Mouse (Mus musculus) spleen, adult 10 weeks (tissue): ENCODE data around the gene Rad50. TPM values are rescaled to one million over a fixed set of nuclear protein-coding genes. Genes with fewer than 3 reads are reported as not detected.

ENCODE experiments used
- polyA plus RNA-seq: library from polyadenylated mRNA; stranded (reverse); fragments of 350-450 nt; fragmentation: Illumina TruSeq; extraction: RNeasy Lipid Tissue Mini Kit (QIAGEN cat#74804); gene quantifications from one replicate; pipeline ENCODE4 v1.2.3, GENCODE M21; 2015; ENCODE audit warnings: low replicate concordance; ENCODE audit not compliant: insufficient read depth

The Rad50 gene
- 28.0 TPM for polyA plus RNA-seq

DNA sequence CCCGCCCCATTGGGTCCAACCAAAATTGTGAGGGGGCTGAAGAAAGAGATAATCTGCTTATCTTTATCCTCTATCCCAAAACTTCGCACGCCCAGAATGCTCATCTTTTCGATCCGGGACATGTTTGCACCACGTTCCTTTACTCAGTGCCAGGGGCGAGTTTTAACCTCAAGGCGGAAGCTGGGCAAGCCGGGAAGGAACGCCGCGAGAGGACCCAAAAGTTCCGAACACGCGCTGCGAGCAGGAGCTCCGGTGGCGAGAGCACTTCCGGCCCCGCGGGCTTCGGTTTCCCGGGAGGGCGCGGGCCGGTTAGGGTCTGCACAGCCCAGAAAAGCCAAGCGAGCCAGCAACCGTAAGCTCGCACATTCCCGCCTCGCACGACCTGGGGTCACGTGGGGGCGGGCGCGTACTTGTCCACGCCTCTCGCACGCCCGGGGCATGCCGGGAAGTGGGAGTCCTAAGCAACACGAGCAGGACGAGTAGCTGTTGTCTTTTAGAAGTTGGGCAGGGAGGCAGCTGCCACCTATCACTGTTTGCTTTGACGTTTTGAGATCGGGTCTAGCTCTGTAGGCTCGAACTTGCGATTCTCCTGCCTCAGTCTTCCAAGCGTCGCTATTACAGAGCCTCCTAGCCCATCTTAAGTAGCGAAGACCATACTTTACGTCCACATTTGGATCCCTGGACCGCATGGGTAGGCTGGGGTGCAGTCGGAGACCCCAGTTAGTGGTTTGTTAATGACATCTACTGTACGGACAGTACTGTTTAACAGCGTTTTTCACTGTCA is at the start of gene Rad50:
Gene Rad50 (minus strand): TSS at position 386 of the 784 bp plus-strand sequence.

DNA sequence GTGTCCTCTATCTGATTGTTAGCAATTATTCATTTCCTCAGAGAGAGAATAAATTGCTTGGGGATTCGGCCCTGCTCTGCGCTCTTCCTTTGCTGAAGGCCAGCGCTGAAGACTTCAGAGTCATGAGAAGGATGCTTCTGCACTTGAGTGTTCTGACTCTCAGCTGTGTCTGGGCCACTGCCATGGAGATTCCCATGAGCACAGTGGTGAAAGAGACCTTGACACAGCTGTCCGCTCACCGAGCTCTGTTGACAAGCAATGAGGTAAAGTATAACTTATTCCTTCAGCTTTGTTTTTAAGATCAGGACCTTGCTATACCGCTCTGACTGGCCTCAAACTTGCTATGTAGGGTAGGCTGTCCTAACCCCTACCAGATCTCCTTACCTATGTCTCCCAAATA is 13.6 kb upstream of the Rad50 start, which contains the start of gene Il5:
Gene Il5 (plus strand): TSS at position 80 of the 400 bp plus-strand sequence.

DNA sequence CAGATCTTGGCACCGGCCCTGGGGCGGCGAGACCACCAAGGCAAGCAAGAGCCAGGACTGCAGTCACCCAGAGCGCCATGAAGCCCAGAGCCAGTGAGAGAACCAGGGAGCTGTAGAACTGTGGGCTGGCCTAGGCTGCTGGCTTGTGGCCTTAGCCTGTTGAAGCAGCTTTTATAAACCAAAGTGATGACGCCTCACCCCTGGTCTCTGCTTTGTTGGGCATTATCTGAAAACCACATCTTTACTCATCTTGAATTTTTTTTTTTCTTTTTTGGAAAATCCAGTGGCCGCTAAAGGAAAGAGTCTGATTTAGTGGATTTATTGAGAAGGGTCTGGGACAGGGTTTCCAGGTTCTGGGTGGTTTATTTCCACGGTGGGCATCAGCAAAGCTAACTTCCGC is 72.6 kb downstream of the Rad50 start, which contains the start of gene Il13:
Gene Il13 (minus strand): TSS at position 147 of the 400 bp plus-strand sequence.

DNA sequence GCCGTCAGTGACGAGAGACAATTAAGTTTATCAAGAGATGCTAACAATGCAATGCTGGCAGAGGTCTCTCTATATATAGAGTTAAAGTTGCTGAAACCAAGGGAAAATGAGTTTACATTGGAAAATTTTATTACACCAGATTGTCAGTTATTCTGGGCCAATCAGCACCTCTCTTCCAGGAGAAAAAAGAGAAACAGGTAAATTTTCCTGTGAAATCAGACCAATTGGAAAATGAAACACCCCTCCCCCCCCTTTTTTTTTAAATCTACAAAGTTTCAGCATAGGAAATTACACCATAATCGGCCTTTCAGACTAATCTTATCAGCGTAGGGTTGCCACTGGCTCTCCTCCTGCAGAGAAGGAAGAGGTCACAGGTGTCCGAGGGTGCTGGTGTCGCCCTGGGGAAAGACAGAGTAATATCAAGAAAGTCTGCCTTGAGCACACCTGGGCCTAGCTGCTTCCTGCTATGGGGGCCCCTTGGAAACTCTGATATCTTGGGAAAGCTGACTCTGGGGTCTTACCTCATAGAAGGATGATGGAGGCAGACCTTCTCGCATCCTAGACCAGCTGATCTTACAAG is 88.4 kb downstream of the Rad50 start, which contains the start of gene Il4:
Gene Il4 (minus strand): TSS at position 51 of the 580 bp plus-strand sequence.

Other genes with a start within 250 kb of the Rad50 start
- gene Gm9837, start 236.8 kb downstream of the Rad50 start, polyA plus RNA-seq = not detected
- not detected for gene Gm9945, start 227.2 kb downstream of the Rad50 start, polyA plus RNA-seq
- gene Sowaha, start 227.0 kb downstream of the Rad50 start, polyA plus RNA-seq = 3.5 TPM
- 19.9 TPM for gene Sept8, start 188.1 kb downstream of the Rad50 start, polyA plus RNA-seq
- gene Kif3a, start 139.9 kb downstream of the Rad50 start, polyA plus RNA-seq = 6.2 TPM
- gene Il4, start 88.7 kb downstream of the Rad50 start, polyA plus RNA-seq = 2.6 TPM
- not detected for gene Il13, start 72.6 kb downstream of the Rad50 start, polyA plus RNA-seq
- not detected for gene Il5, start 13.5 kb upstream of the Rad50 start, polyA plus RNA-seq
- 157 TPM for gene Irf1, start 62.7 kb upstream of the Rad50 start, polyA plus RNA-seq
- not detected for gene Gm17334, start 65.9 kb upstream of the Rad50 start, polyA plus RNA-seq
- 6.5 TPM for gene Gm12216, start 151.9 kb upstream of the Rad50 start, polyA plus RNA-seq
- 24.7 TPM for gene Slc22a5, start 184.3 kb upstream of the Rad50 start, polyA plus RNA-seq